Mouse (Mus musculus): ENCODE results near the gene Cask.
A peak's percentile ranks its signal among the peaks of the same experiment; 100 is the strongest.
"Not testable (repeated sequence)": the region's sequence is repeated elsewhere in the genome, so short reads cannot be mapped to it uniquely, and the experiment has no call there.

The Cask gene

DNA sequence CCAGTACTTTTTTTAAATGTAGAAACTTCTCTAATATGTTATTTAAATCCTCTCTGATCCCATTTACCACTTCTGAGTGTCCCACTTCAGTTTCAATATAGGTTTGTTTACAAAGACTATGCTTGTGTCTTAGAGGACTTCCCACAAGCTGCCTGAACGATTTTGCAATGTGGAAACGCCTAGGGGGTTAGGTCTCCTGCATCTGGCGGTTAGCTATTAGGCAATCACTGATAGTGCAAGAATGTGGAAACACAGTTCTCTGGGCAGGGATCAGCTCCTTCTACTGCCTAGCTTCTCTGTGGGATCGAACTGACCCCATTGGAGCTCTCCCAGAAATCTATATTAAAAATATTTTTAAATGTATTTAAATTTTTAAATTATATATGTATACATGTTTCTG, at the start of gene Cask:
TSS of gene Cask (minus strand) at position 83 of the 400 bp plus-strand sequence.
- no peak for DNase-seq (ENCODE audit: low spot score)

DNA sequence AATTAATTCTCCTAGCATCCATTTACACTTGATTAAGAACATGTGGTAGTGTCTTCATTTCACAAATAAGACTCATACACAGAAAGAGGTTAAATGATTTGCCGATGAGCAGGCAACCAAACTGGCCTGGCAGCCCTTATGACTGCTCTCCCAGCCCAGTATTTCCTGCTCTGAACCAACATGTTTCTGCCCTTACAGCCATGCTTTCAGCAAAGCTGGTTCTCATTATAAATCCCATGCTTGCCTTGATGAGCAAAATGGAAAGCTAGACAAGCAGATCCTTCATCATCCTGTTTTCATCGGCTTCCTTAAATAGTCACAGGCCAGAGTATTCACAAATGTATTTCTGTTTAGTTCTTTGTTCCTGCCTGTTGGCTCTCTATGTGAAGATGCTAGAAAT, 38.8 kb upstream of the Cask start:
- DNase-seq (ENCODE audit: low spot score): no peak

DNA sequence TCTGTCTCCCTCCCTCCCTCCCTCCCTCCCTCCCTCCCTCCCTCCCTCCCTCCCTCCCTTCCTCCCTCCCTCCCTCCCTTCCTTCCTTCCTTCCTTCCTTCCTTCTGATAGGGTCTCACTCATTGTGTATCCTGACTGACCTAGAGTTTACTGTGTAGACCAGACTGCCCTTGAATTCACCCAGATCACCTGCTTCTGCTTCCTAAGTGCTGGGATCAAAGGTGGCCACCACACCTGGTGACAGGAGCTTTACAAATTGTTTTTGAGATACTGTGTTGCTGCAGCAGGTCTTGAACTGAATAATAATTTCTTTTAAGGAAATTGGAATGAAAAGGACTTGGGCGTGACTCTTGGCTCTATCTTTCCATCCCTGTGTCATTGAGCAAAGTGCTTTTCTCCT, 33.2 kb upstream of the Cask start:
- no peak for DNase-seq (ENCODE audit: low spot score)

DNA sequence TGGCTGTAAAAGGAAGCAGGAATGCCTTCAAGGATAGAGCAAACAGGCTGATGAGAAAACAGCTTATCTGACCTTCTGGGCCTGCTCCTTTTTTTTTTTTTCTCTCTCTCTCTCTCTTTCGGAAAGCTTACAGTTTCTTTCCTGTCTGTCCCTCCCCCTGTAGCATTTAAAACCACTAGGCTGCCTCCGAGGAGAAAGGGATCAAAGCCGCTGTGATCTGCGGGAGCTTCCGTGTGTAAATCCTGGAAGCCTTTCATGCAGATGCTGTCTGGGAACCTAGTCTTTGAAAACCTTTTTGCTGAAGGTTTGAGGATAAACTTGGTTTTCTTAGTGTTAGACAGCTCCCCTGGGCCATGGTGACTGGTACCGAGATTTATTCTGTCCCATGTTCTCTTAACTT, 30.8 kb upstream of the Cask start:
- no peak for DNase-seq (ENCODE audit: low spot score)

DNA sequence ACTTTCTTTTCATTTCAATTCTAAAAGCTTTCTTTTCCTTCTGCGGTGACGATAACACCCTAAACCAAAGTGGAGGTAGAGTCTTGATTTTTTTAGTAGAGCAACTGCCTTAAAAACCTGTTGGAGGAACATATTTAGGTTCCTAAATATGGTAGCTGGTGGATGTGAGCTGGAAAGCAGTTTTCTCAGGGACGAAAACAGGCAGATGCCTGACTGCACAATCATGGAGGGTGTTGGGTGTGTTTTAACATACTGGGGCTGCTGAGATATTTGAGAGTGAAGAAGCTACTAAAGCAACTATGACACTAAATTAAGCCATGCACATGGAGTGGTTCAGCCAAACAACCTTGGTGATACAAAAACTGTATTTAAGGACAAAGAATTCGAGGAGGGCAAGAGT, 9.0 kb upstream of the Cask start:
- no peak for DNase-seq (ENCODE audit: low spot score)

DNA sequence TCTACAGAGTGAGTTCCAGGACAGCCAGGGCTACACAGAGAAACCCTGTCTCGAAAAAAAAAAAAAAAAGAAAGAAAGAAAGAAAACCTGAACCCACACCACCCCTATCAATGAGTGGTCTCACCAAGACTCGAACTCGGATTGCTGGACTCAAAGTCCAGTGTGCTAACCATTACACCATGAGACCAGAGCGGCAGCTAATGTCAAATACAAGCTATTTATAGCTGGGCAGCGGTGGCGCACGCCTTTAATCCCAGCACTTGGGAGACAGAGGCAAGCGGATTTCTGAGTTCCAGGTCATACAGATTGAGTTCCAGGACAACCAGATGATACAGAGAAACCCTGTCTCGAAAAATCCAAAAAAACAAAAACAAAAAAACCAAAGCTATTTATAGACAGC, 7.9 kb upstream of the Cask start:
- DNase-seq (ENCODE audit: low spot score): no peak

DNA sequence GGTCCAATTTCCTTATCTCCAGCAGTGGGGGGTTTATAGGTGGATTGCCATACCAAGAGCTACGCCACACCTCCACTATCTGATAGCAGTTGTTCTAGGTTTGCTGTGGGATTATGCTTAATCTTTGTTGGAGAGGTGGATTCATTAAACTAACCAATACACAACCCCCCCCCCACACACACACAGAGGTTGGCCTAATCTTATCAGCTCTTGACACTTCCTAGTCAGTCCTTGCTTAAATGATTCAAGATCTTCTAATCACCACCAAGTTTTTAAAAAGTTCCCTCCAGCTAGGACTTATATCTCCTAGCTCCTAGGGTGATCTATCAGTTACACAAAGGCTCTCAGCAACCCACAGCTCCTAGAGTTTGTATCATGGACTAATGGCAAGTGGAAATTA, 2.7 kb downstream of the Cask start:
- no peak for DNase-seq (ENCODE audit: low spot score)

DNA sequence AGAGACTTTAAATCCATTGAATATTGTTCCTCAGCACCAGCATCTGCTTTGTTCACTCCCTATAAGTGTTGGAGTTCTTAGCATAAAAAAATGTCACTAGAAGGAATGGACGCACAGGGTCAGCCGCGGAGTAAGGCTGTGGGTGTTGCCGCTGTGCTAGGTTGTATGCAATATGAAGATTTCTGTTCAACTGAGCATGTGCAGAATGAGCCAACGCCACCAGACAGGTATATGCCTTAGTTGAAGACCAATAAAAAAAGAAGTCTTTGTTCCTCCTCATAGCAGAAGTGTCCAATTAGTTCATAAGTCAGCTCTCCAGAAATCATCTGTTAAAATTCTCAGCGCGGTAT, 3.7 kb downstream of the Cask start:
- no peak for DNase-seq (ENCODE audit: low spot score)

DNA sequence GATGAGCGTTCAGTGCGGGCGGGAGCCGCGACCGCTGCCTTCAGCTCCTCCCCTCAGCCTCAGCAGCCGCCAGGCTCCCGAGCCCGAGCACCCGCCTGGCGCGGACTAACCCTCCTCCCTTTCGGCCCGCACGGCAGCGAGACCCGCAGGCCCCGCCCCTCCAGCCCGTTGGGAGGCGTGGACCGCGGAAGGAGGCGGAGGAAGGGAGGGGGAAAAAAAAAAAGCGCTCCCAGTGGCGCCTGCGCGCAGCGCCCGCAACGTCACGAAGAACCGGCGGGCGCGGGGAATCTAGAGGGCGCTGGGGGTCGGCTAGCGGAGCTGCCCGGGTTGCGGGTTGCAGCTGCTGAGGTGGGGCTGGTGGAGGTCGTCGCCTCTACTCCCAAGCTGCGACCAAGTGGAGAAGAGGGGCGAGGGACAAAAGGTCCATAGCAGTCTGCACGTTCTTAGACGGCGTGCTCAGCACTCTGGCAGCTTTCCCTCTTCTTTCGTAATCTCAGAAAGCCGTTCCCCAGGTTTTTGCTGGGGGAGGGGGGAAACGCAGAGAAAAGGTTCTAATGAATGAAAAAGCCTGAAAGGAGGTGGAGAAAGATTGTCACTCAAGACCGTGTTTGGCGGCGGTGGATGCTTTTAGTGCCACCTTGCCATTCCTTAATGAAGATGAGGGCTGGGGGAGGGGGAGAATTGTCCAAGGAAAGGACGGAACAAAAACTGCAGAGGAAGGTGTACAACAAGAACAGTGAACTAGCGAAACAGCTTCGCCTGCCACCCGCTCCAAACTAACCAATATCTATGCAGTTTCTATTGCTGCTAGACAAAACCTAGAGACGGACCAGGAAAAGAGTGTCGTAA, 4.3 kb downstream of the Cask start:
- DNase-seq (ENCODE audit: low spot score): peak; percentile 76

DNA sequence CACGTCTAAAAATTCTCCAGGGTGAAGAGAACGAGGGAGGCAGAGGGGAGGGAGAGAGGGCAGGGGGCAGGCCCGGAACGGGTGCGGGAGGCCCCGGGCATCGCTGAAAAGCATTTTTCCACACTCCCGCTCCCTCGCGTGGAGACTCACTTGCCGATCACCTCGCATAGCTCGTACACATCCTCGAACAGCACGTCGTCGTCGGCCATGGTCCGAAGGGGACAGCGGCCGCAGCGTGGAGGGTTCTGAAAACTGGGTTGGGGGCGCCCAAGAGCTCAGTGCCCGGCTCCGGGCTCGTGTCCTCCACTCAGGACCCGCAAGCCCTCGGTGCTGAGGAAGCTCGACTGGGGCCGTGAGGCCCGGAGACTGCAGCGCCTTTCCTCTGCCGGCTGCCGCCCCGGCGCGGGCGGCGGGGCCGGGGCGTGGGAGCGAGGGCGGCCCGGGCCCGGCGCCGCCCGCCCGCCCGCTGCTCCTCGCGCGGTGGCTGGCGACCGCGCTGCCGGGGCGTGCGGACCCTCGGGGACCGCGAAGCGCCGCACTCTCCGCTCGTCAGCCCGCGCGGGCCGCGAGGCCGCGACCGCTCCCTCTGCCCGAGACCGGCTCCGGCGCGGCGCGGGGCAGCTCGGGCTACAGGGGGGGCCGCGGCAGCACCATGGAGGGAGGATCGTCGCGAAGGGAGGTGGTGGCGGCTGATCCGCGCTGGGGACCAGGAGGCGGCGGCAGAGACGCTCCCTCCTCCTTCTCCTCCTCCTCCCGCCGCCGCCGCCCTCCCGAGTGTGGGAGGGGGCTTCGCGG, 5.1 kb downstream of the Cask start:
- DNase-seq (ENCODE audit: low spot score): no peak

DNA sequence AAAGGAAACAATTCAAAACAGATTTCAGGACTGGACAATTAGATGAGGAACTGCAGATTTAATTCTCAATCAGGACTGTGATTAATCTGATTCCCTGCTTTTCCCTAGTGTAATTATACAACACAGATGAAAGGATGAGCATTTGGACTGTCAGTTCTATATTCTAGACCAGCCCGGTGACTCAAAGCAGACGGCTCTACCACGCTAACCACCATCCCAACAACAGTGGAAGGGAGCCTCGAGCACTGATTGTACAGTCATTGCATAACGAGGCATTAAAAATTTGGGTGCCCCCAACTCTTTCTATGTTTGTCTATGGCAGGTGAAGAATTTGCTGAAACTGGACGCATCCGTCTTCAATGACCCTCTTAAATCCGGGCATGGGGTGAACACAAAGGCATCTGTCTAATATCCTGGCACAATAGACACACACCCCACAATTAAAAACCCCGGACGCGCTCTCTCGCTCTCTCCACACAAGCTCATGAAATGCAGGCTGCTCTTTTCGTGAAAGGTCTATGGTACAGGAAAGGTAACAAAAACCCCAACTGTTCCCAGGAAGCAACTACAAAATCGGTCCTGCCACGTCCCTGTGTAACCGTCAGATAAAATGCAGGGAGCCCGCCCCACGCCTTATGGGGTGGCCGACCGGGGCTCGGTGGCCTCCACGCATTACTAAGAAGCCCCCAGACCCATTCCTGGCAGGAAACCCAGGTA, 5.9 kb downstream of the Cask start:
- peak; percentile 16 for DNase-seq (ENCODE audit: low spot score)

DNA sequence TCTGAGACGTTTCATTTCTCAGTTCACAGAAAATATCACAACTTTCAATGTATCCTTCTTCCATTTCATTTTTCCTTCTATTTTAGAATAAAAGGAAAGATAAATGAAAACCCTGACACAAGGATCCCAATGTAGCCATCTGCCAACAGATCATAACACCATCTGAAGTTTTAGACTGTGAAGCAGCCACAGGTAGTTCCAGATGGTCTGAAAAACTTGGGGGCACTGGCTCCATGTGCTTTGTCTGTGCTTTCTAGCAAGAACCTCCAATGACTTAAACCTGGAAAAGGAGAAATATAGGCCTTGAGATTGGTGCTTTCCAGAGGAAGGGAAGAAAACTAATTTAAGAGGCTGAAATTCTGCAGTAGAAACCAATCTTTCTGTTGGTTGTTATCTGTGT, 28.4 kb downstream of the Cask start:
- no peak for DNase-seq (ENCODE audit: low spot score)

DNA sequence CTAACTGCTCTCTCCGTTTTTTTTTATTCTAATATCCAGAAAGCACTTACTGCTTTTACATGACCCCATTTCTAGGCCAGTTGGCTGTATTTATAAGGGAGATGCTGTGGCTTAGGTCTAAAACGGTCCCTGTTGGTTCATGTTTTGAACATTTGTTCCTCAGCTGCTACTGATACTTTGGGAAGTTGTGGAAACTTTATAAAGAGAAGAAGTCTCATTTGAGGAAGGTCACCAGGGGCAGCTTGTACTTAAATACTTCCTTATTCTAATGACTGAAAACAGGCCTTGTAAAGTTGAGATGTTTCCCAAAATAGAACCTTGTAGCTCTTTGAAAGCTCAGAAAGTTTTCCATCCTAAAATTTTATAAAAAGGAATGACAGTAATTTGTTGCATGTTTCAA, 52.4 kb downstream of the Cask start:
- no peak for DNase-seq (ENCODE audit: low spot score)

DNA sequence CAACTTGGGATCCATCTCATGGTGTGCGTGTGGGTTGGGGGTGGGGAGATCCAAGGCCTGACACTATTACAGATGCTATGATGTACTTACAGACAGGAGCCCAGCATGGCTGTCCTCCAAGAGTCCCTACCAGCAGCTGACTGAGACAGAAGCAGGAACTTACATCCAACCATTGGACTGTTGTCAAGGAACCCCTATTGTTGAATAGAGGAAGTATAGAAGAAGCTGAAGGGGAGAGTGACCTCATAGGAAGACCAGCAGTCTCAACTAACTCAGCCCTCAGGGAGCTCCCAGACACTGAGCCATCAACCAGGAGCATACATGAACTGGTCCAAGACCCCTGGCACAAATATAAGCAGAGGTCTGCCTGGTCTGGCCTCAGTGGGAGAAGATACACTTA, 85.5 kb downstream of the Cask start:
- no peak for DNase-seq (ENCODE audit: low spot score)

DNA sequence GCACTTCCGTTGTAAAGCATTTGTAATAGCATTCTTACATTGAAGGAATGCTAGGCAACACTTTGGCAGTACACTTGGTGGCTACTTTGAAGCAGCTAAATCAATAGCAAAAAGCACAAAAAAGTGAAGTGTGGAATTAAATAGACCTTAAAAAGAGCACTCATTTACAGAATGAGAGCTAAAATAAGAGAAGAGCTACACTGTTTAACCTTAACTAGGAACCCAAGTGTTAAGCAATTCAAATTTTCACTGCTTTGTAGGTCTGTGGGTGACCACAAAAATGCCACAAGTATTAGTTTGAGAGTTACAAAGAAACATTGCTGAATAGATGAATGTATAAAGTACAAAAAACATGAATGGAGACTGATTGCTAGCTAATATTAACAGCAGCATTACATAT, 86.1 kb downstream of the Cask start:
- no peak for DNase-seq (ENCODE audit: low spot score)

DNA sequence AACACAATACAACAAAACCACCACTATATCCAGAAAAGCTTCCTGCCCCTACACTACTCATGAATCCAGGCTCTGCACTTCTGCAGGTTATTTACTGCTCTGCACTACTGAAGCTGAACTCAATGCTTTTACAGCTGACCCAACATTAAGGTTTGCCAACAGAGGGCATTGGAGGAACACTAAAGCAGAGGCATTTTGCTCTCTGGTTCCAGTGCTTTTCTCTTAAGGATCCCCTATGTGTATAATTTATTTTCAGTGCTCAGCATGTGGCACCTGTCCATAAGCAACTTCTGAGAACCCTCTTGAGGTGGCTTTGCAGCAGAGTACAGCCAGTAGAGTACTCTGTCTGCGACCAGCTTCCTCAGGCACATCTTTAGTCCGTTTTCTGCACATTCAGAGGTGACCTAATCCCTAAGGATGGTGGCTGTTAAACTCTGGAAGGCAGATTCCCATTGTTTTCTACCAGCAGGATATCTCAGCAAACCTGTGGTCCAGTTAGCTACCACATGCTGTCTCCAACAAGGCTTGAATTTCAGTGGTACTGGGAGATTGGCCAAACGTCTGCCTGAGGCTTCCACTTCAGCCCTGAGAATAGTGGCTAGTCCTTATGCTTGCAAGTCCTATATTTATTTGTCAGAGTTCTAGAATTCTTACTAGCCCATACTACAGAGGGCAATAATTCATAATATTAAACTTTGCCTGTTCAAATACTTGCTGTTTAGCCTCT, 93.7 kb downstream of the Cask start:
- DNase-seq (ENCODE audit: low spot score): no peak

DNA sequence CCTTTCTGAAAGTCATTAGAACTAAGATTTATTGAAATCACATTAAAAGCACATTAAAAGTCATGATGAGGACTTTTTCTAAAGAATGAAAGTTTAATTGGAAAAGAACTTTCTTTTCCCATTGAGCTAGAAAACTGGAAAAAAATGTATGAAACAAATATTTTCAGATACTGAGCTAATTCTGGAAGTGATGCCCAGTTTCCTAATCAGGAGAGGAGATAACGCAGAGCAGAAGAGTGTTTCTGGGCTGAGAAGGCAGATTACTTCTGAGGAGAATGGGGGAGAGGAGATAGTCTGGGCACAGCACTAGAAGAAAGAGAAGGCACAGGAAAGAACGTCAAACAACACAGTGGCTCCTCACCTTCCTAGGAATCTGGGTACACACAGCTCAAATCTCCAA, 110.1 kb downstream of the Cask start:
- DNase-seq (ENCODE audit: low spot score): no peak

DNA sequence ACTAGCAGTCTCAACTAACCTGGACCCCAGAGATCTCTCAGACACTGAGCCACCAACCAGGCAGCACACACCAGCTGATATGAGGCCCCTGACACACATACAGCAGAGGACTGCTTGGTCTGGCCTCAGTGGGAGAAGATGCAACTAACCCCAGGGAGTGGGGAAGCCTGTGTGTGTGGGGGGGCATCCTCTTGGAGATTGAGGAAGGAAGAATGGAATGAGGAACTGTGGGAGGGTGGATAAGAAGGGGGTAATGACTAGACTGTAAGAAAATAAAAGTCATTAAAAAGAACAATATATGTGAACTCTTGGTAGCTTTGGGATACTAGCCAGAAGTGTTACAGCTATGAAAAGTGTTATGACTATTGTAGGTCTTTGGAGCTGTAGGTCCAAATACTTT, 120.4 kb downstream of the Cask start:
- not testable (repeated sequence) for DNase-seq (ENCODE audit: low spot score)

DNA sequence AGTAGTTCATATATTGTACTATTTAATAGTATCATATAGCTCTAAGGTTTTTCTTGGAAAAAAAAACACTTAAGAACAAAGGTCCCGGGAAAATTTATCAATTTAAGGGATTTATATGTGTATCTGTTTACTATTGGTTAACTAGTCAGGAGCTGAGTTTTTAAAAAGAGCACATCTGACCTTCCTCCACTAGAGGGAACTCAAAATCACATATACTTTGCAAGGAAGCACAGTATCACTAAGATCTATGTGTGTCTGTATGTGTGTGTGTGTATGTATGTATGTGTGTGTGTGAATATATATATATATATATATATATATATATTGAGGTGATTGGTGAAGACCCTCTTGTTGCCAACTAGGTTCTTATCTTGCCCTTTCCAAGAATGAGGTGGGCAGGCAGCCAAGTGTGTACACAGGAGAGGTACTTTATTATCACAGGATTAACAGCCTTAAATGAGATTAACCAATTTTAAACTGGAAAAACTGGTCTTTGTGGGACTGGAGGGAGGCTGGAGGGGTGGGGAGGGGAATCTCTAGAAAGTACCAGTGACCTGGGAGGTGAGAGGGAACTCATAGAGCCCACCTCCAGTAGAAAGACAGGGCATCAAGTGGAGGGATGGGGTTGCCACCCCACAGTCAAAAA, 121.2 kb downstream of the Cask start:
- no peak for DNase-seq (ENCODE audit: low spot score)

DNA sequence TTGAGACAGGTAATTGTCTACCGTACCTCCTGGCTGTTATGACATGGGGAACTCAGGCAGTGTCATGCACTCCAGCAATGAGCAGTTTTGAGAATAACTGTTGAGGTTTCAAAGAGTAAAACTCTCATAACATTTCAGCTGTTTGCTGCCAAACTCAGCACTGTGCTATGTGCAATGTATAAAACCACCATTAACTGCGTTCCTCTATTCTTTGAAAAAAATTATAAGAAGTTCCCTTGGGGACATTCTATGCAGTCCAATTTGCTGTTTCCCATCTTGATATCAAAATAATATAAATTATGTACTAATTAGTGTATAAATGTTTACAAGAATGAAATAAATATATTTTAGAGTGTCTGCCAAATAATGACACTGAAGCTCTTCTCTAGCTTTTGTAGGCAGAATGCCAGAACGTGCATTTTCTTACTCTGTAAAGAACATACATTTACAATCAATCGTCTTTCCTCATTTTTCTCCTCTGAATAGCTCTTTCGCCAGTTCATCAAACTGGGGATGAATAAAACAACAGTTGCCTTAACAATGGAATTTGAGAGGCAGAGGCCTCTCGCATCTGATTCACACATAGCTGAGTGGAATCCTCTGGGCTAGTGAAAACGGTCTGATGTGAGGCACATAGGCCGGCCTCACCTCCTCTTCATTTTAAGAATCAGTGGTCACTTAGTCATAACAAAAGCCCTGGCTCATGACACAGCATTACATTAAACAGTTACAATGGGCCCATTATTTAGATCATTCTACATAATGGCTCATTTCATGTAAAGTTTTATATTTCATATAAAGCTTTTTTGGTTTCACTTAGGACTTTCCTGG, 125.4 kb downstream of the Cask start:
- DNase-seq (ENCODE audit: low spot score): no peak

DNA sequence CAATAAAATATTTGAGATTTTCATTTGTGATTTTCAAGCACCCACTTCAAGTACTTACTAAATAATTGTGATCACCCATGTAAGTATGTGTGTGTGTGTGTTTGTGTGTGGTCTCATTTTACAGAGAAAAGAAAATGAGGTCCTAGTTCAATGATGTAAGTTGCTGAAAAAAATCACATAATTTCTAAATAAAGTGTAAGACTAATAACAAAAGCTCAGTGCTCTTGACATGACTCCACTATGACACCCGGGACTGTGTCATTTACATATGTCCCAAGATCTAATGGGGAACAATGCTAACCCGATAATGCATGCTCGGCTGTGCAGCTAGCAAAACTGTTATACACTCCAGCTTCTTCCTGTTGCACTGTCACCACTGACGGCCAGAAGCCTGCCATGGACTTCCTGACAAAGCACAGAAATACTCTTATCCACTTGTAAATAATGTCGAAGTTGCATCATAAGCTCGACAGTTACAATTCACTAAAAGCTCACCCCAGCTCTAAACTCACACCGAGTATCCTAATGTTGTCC, 130.8 kb downstream of the Cask start:
- no peak for DNase-seq (ENCODE audit: low spot score)

All from left cerebral cortex, adult 11 months (tissue).